ENCODE assay signal across 24 mouse cellular contexts in the genomic region with DNA sequence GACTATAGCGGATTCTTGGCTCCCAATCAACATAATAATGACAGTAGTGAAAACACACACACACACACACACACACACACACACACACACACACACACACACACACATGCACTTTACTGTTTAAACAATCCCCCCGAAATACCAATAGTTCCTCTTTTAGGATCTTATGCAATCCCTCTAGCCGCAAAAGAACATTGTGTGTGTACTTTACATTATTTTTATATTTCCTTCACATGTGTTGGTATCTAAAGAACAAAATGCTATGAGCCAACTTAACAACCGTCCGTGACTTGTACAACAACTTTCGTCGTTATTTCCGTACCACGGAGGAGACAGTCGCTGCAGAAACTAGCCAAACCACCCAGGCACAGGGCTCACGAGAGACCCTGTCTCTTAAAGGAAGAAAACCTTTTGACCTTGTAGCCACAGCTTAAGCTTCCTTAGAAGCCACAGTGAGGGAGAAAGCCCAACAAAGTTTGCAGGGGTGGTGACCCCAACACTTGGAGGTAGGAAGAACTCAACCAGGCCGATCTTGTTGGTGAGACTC. TPM values are rescaled to one million over a fixed set of nuclear protein-coding genes. Genes with fewer than 3 reads are reported as not detected.
A peak's percentile ranks its signal among the peaks of the same experiment; 100 is the strongest.
DNase-seq lines count a peak whose midpoint lies in the region; ATAC-seq and TF ChIP-seq lines count a peak whose summit lies in the region.
"Had no signal": no experiment of that assay in that cellular context is flagged by ENCODE, and none has a peak within 500 bp of the region (broad histone marks: within the 10 kb centered on the region; RNA-seq: fewer than 3 reads in every experiment).

No protein-coding gene starts in this region.

- WGBS in lung, postnatal 0 days: 55% methylated on average over 12 of the region's 12 CpGs
- 5% methylated on average over 12 of the region's 12 CpGs for WGBS in bone marrow, adult 2 months
- 78% methylated on average over 12 of the region's 12 CpGs for WGBS in heart, embryonic 11.5 days (ENCODE audit: insufficient replicate concordance)

- no peak for TF ChIP-seq EP300 in lung, postnatal 0 days (IDR thresholded peaks at IDR 0.05)

- peak; percentile 26 for DNase-seq in lung, postnatal 0 days (ENCODE audit: low spot score)
- DNase-seq in lung, postnatal 14 days: no peak
- peak; percentile 37 for DNase-seq in A20 (ENCODE audit: low read depth, low spot score)
- no peak for DNase-seq in T-cell, adult 2 months (ENCODE audit: low spot score)
- no peak for DNase-seq in layer of hippocampus, adult 11-12 months (ENCODE audit: low spot score)
- DNase-seq: adrenal gland, postnatal 25 days; cerebellum, adult 18-20 months; forebrain, postnatal 0 days; gastrocnemius, postnatal 36 days; kidney, adult 8-10 months; kidney, postnatal 10 days; right cerebral cortex, adult 18-20 months; thymus, postnatal 14 days had no signal

- no peaks in the 10 kb centered on the region for H3K36me3 ChIP-seq in lung, postnatal 0 days (ENCODE audit: insufficient read depth, low read length)
- no peaks in the 10 kb centered on the region for H3K36me3 ChIP-seq in heart, embryonic 11.5 days (ENCODE audit: control insufficient read depth, insufficient read depth, low read length)
- H3K36me3 ChIP-seq: forebrain, embryonic 10.5 days; hindbrain, embryonic 10.5 days; intestine, embryonic 15.5 days; midbrain, embryonic 15.5 days had no signal

- H3K4me1 ChIP-seq in lung, postnatal 0 days (ENCODE audit: insufficient read depth, low read depth, low read length): no peaks in the 10 kb centered on the region
- peaks cover 4% of the 10 kb centered on the region for H3K4me1 ChIP-seq in bone marrow, adult 2 months (ENCODE audit: control insufficient read depth, insufficient read depth, low read length)
- no peaks in the 10 kb centered on the region for H3K4me1 ChIP-seq in heart, embryonic 11.5 days (ENCODE audit: control insufficient read depth, insufficient read depth, low read length)
- H3K4me1 ChIP-seq: forebrain, embryonic 10.5 days; hindbrain, embryonic 10.5 days; intestine, embryonic 15.5 days; midbrain, embryonic 15.5 days had no signal

- no peak for TF ChIP-seq POLR2A in bone marrow, adult 2 months (IDR thresholded peaks at IDR 0.05; ENCODE audit: borderline replicate concordance, control insufficient read depth, low read depth, low read length)

- H3K9me3 ChIP-seq in lung, postnatal 0 days (ENCODE audit: low read length): no peaks in the 10 kb centered on the region
- no peaks in the 10 kb centered on the region for H3K9me3 ChIP-seq in heart, embryonic 11.5 days (replicated peaks; ENCODE audit: control insufficient read depth, low read length)
- H3K9me3 ChIP-seq: hindbrain, embryonic 10.5 days; intestine, embryonic 15.5 days; midbrain, embryonic 15.5 days had no signal

- H3K4me2 ChIP-seq in lung, postnatal 0 days (replicated peaks; ENCODE audit: low read depth, low read length): no peak overlapping the region
- H3K4me2 ChIP-seq in heart, embryonic 11.5 days: no peak overlapping the region
- H3K4me2 ChIP-seq: intestine, embryonic 15.5 days; midbrain, embryonic 15.5 days had no signal

- TF ChIP-seq CTCF in lung, postnatal 0 days (IDR thresholded peaks at IDR 0.05): no peak
- no peak for TF ChIP-seq CTCF in bone marrow, adult 2 months (IDR thresholded peaks at IDR 0.05; ENCODE audit: control insufficient read depth, insufficient read depth, low read length)

- no peak overlapping the region for H3K27ac ChIP-seq in lung, postnatal 0 days (ENCODE audit: low read length)
- H3K27ac ChIP-seq in bone marrow, adult 2 months (ENCODE audit: control insufficient read depth, insufficient read depth, low read depth, low read length, poor library complexity): peak overlapping the region; percentile 85; the same call in 1 of the 2 replicates
- no peak overlapping the region for H3K27ac ChIP-seq in heart, embryonic 11.5 days (ENCODE audit: low read depth, low read length)
- H3K27ac ChIP-seq: forebrain, embryonic 10.5 days; hindbrain, embryonic 10.5 days; intestine, embryonic 15.5 days; layer of hippocampus, adult 2 months; liver, embryonic 14.5 days; midbrain, embryonic 15.5 days had no signal

- no peak; the same call in 1 of the 2 replicates for ATAC-seq in lung, postnatal 0 days
- ATAC-seq in megakaryocyte, adult 5-6 weeks (ENCODE audit: poor library complexity, severe bottlenecking): peak; percentile 56
- no peak for ATAC-seq in heart, embryonic 11.5 days (replicated peaks; ENCODE audit: insufficient number of reproducible peaks, low FRiP score, low TSS enrichment)
- ATAC-seq: CD4-positive, CD25-positive, alpha-beta regulatory T cell, adult 4 months; forebrain, postnatal 0 days; hindbrain, embryonic 16.5 days; intestine, embryonic 15.5 days; midbrain, embryonic 15.5 days had no signal

- no peaks in the 10 kb centered on the region for H3K27me3 ChIP-seq in lung, postnatal 0 days (replicated peaks; ENCODE audit: insufficient read depth, low read length)
- peaks cover 3% of the 10 kb centered on the region; the same call in 1 of the 2 replicates for H3K27me3 ChIP-seq in heart, embryonic 11.5 days (ENCODE audit: control insufficient read depth, insufficient read depth, low read length)
- H3K27me3 ChIP-seq: midbrain, embryonic 15.5 days had no signal

- H3K4me3 ChIP-seq in lung, postnatal 0 days (ENCODE audit: low read depth, low read length): no peak overlapping the region
- H3K4me3 ChIP-seq in bone marrow, adult 2 months (replicated peaks; ENCODE audit: control insufficient read depth, low read depth, low read length): peak overlapping the region; percentile 50
- H3K4me3 ChIP-seq in heart, embryonic 11.5 days (ENCODE audit: low read depth, low read length): no peak overlapping the region
- H3K4me3 ChIP-seq: forebrain, embryonic 10.5 days; hindbrain, embryonic 10.5 days; intestine, embryonic 15.5 days; layer of hippocampus, adult 2 months; midbrain, embryonic 15.5 days had no signal

- H3K9ac ChIP-seq in lung, postnatal 0 days (replicated peaks; ENCODE audit: low read depth): no peak overlapping the region
- no peak overlapping the region for H3K9ac ChIP-seq in heart, embryonic 11.5 days (ENCODE audit: low read depth, low read length)
- H3K9ac ChIP-seq: forebrain, postnatal 0 days; intestine, embryonic 15.5 days; liver, embryonic 14.5 days; midbrain, embryonic 15.5 days had no signal

RNA-seq across cellular contexts. Expression of a gene that starts 7.5 kb away (rescaled TPM):
- 0.24 and 0.31 TPM in 2 replicates for polyA plus RNA-seq in lung, postnatal 0 days (2015; fragmentation: Nextera tagmentation; extraction: Ambion mirVana)
- 2.6 and 3.8 TPM in 2 replicates for polyA plus RNA-seq in bone marrow, adult 2 months (2011; ENCODE audit: insufficient read depth, insufficient read length, low replicate concordance, missing spikeins)
- 8.1 TPM in 2 replicates for total RNA-seq in megakaryocyte, adult 5-6 weeks (2015)
- 14.1 and 16.2 TPM in 2 replicates for total RNA-seq in megakaryocyte, adult 5-6 weeks (2017)
- 0.10 TPM in 2 replicates for polyA plus RNA-seq in heart, embryonic 11.5 days (2014; fragmentation: Nextera tagmentation; extraction: Ambion mirVana)
- total RNA-seq: adrenal gland, postnatal 25 days had no signal
- polyA plus RNA-seq: forebrain, embryonic 10.5 days; hindbrain, embryonic 10.5 days had no signal

RNA-seq across cellular contexts. Expression of a gene that starts 37.2 kb away (rescaled TPM):
- polyA plus RNA-seq in lung, postnatal 0 days (2015; fragmentation: Nextera tagmentation; extraction: Ambion mirVana): 77.8 and 79.6 TPM in 2 replicates
- 89.2 and 180 TPM in 2 replicates for polyA plus RNA-seq in bone marrow, adult 2 months (2011; ENCODE audit: insufficient read depth, insufficient read length, low replicate concordance, missing spikeins)
- total RNA-seq in megakaryocyte, adult 5-6 weeks (2015): 265 and 303 TPM in 2 replicates
- 129 and 148 TPM in 2 replicates for total RNA-seq in megakaryocyte, adult 5-6 weeks (2017)
- polyA plus RNA-seq in heart, embryonic 11.5 days (2014; fragmentation: Nextera tagmentation; extraction: Ambion mirVana): 43.7 and 54.9 TPM in 2 replicates

Comparison
In these comparisons a context has a peak if more than half of its experiments do, and no peak if none do; other contexts are left out.
1. DNase-seq: peak in lung, postnatal 0 days (single experiment) and A20 (single experiment); none in lung, postnatal 14 days (single experiment), T-cell, adult 2 months (single experiment) and layer of hippocampus, adult 11-12 months (single experiment).